Mouse (Mus musculus) brown adipose tissue, adult 24 weeks (tissue): ENCODE measurements around the gene Rnf220. TPM values are rescaled to one million over a fixed set of nuclear protein-coding genes. Genes with fewer than 3 reads are reported as not detected.

Experiments
- H3K27ac ChIP-seq: fragments of 200-500 bp; replicated peaks from 2 replicates; pipeline ENCODE4 v1.5.1; 2012; ENCODE audit warnings: low read depth, mild to moderate bottlenecking, low read length
- H3K4me1 ChIP-seq: fragments of 200-500 bp; 2 replicates; pipeline ENCODE4 v1.6.1; 2012; ENCODE audit warnings: low read length, mixed read lengths; ENCODE audit not compliant: control insufficient read depth, insufficient read depth, insufficient read length
- H3K4me3 ChIP-seq: fragments of 200-500 bp; 2 replicates; pipeline ENCODE4 v1.5.1; 2012; ENCODE audit warnings: low read depth, mild to moderate bottlenecking, low read length, moderate library complexity; ENCODE audit not compliant: insufficient read depth
- polyA plus RNA-seq: library from polyadenylated mRNA; stranded (reverse); fragments of >200 nt; gene quantifications from 2 replicates; pipeline ENCODE4 v1.2.4, GENCODE M21; 2012; ENCODE audit not compliant: missing spikeins, insufficient read depth, insufficient read length

Rnf220 gene
- polyA plus RNA-seq, 1 experiment = 17.7 TPM

- Histone ChIP-seq H3K27ac (no peak overlapping the region), H3K4me1 (no peaks in the 10 kb centered on the region), H3K4me3 (no peak overlapping the region)
Measured at GRCm38 (mm10) chr4:117330836-117331475, 165.9 kb downstream of the Rnf220 start.

GRCm38 (mm10) chr4:117330132-117330531 lies 166.7 kb downstream of the Rnf220 start:
- H3K27ac ChIP-seq = no peak overlapping the region
- H3K4me1 ChIP-seq = no peaks in the 10 kb centered on the region
- H3K4me3 ChIP-seq = no peak overlapping the region

GRCm38 (mm10) chr4:117326915-117327314 lies 169.9 kb downstream of the Rnf220 start:
- Histone ChIP-seq H3K4me1 (no peaks in the 10 kb centered on the region), H3K27ac (no peak overlapping the region), H3K4me3 (no peak overlapping the region)

GRCm38 (mm10) chr4:117325076-117325475 lies 171.8 kb downstream of the Rnf220 start:
- no peaks in the 10 kb centered on the region for H3K4me1 ChIP-seq
- H3K4me3 ChIP-seq = no peak overlapping the region
- no peak overlapping the region for H3K27ac ChIP-seq

GRCm38 (mm10) chr4:117323515-117324344 lies 173.1 kb downstream of the Rnf220 start:
- Histone ChIP-seq H3K4me1 (no peaks in the 10 kb centered on the region), H3K4me3 (no peak overlapping the region), H3K27ac (no peak overlapping the region)

GRCm38 (mm10) chr4:117321011-117321410 lies 175.8 kb downstream of the Rnf220 start:
- no peak overlapping the region for H3K27ac ChIP-seq
- H3K4me1 ChIP-seq = no peaks in the 10 kb centered on the region

GRCm38 (mm10) chr4:117318508-117318907 lies 178.3 kb downstream of the Rnf220 start:
- no peak overlapping the region for H3K4me3 ChIP-seq
- no peak overlapping the region for H3K27ac ChIP-seq
- H3K4me1 ChIP-seq = no peaks in the 10 kb centered on the region

More at GRCm38 (mm10) chr4:117321011-117321410, 175.8 kb downstream of the Rnf220 start:
- no peak overlapping the region for H3K4me3 ChIP-seq

- Histone ChIP-seq H3K4me3 (no peak overlapping the region), H3K4me1 (no peaks in the 10 kb centered on the region), H3K27ac (no peak overlapping the region)
Measured at GRCm38 (mm10) chr4:117317701-117318190, 179.1 kb downstream of the Rnf220 start.

- H3K4me1 ChIP-seq = no peaks in the 10 kb centered on the region
- H3K27ac ChIP-seq = no peak overlapping the region
- H3K4me3 ChIP-seq = no peak overlapping the region
Measured at GRCm38 (mm10) chr4:117316800-117317199, 180.1 kb downstream of the Rnf220 start.

- Histone ChIP-seq H3K27ac (no peak overlapping the region), H3K4me3 (no peak overlapping the region), H3K4me1 (no peaks in the 10 kb centered on the region)
Measured at GRCm38 (mm10) chr4:117314849-117315500, 181.9 kb downstream of the Rnf220 start.

GRCm38 (mm10) chr4:117313085-117313424 lies 183.8 kb downstream of the Rnf220 start:
- no peak overlapping the region for H3K27ac ChIP-seq
- no peak overlapping the region for H3K4me3 ChIP-seq
- no peaks in the 10 kb centered on the region for H3K4me1 ChIP-seq

GRCm38 (mm10) chr4:117312416-117313084 lies 184.3 kb downstream of the Rnf220 start:
- H3K4me3 ChIP-seq = no peak overlapping the region

GRCm38 (mm10) chr4:117311891-117312290 lies 185.0 kb downstream of the Rnf220 start:
- Histone ChIP-seq H3K4me3 (no peak overlapping the region), H3K27ac (no peak overlapping the region), H3K4me1 (no peaks in the 10 kb centered on the region)

More at GRCm38 (mm10) chr4:117312416-117313084, 184.3 kb downstream of the Rnf220 start:
- Histone ChIP-seq H3K27ac (no peak overlapping the region), H3K4me1 (no peaks in the 10 kb centered on the region)

GRCm38 (mm10) chr4:117309427-117309826 lies 187.4 kb downstream of the Rnf220 start:
- no peak overlapping the region for H3K4me3 ChIP-seq
- H3K4me1 ChIP-seq = peaks cover 2% of the 10 kb centered on the region; the same call in 1 of the 2 replicates
- no peak overlapping the region for H3K27ac ChIP-seq

- Histone ChIP-seq H3K4me1 (peaks cover 11% of the 10 kb centered on the region), H3K27ac (no peak overlapping the region), H3K4me3 (no peak overlapping the region)
Measured at GRCm38 (mm10) chr4:117307270-117307669, 189.6 kb downstream of the Rnf220 start.
